Mouse (Mus musculus): ENCODE results near the gene Gm4744. TPM values are rescaled to one million over a fixed set of nuclear protein-coding genes. Genes with fewer than 3 reads are reported as not detected.
"Not testable (repeated sequence)": the region's sequence is repeated elsewhere in the genome, so short reads cannot be mapped to it uniquely, and the experiment has no call there.

The Gm4744 gene
- not detected in 2 replicates for polyA plus RNA-seq (2016; fragmentation: Nextera tagmentation; extraction: Ambion mirVana)

- Histone ChIP-seq H3K4me1 (no peaks in the 10 kb centered on the region), H3K36me3 (no peaks in the 10 kb centered on the region), H3K9me3 (no peaks in the 10 kb centered on the region), H3K27me3 (ENCODE audit: insufficient read depth, poor library complexity, severe bottlenecking) (no peaks in the 10 kb centered on the region), H3K4me3 (no peak within 1 kb of the TSS), H3K27ac (no peak within 1 kb of the TSS)
- no peak for DNase-seq (ENCODE audit: low spot score)
Measured at GRCm38 (mm10) chr6:40951770-40952169, at the start of gene Gm4744. Gene Gm4744, minus strand, starts transcription at chr6:40951870.

GRCm38 (mm10) chr6:40999379-40999778 is 47.7 kb upstream of the Gm4744 start, which contains the start of gene Gm2663:
Gene Gm2663, minus strand, starts transcription at chr6:40999479.
- not testable (repeated sequence) for H3K27me3 ChIP-seq (ENCODE audit: insufficient read depth, poor library complexity, severe bottlenecking); H3K4me3 ChIP-seq; H3K36me3 ChIP-seq; H3K27ac ChIP-seq; H3K9me3 ChIP-seq; H3K4me1 ChIP-seq; DNase-seq (ENCODE audit: low spot score)

- H3K27ac ChIP-seq; H3K4me1 ChIP-seq; H3K36me3 ChIP-seq; H3K4me3 ChIP-seq; H3K27me3 ChIP-seq (ENCODE audit: insufficient read depth, poor library complexity, severe bottlenecking); H3K9me3 ChIP-seq; DNase-seq (ENCODE audit: low spot score): not testable (repeated sequence)
- WGBS: 80% methylated on average over 2 of the region's 2 CpGs
Measured at GRCm38 (mm10) chr6:40964454-40964853, 12.8 kb upstream of the Gm4744 start, which contains the start of gene 1810009J06Rik. Gene 1810009J06Rik, plus strand, starts transcription at chr6:40964754.

DNA sequence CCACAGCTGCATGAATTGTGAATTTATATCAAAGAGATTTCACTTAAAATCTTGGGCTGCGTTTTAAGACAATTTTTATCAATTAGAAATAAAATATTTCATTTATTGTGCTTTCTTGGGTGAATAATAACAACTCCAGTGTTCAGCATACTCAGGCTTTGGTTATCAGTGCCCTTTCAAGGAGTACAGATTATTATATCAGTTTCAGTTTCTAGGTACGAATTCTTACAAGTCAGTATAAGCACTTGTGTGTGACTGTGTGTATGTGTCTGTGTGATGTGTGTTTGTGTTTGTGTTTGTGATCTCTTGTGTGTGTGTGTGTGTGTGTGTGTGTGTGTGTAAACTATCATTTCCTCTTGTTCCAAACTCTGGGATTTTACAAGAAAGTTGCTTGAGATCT is 2.0 kb upstream of the Gm4744 start:
- Histone ChIP-seq H3K4me3 (no peak overlapping the region), H3K9me3 (no peaks in the 10 kb centered on the region), H3K4me1 (no peaks in the 10 kb centered on the region), H3K27ac (no peak overlapping the region), H3K27me3 (ENCODE audit: insufficient read depth, poor library complexity, severe bottlenecking) (no peaks in the 10 kb centered on the region), H3K36me3 (no peaks in the 10 kb centered on the region)
- DNase-seq (ENCODE audit: low spot score): no peak
- WGBS: 48% methylated on average over 2 of the region's 2 CpGs

GRCm38 (mm10) chr6:40940457-40940856 is 11.2 kb downstream of the Gm4744 start, which contains the start of gene 1700074P13Rik:
Gene 1700074P13Rik, minus strand, starts transcription at chr6:40940557.
- no peaks in the 10 kb centered on the region for H3K36me3 ChIP-seq
- no peaks in the 10 kb centered on the region for H3K27me3 ChIP-seq (ENCODE audit: insufficient read depth, poor library complexity, severe bottlenecking)
- no peak within 1 kb of the TSS for H3K4me3 ChIP-seq
- H3K4me1 ChIP-seq: no peaks in the 10 kb centered on the region
- no peak within 1 kb of the TSS for H3K27ac ChIP-seq
- DNase-seq (ENCODE audit: low spot score): no peak
- H3K9me3 ChIP-seq: no peaks in the 10 kb centered on the region
- 90% methylated on average over 10 of the region's 10 CpGs for WGBS

- 81% methylated on average over 4 of the region's 4 CpGs for WGBS
- H3K4me1 ChIP-seq: no peaks in the 10 kb centered on the region
- no peaks in the 10 kb centered on the region for H3K9me3 ChIP-seq
- H3K4me3 ChIP-seq: no peak overlapping the region
- no peaks in the 10 kb centered on the region for H3K27me3 ChIP-seq (ENCODE audit: insufficient read depth, poor library complexity, severe bottlenecking)
- no peaks in the 10 kb centered on the region for H3K36me3 ChIP-seq
- no peak overlapping the region for H3K27ac ChIP-seq
- no peak for DNase-seq (ENCODE audit: low spot score)
Measured at GRCm38 (mm10) chr6:40919954-40920353, 31.7 kb downstream of the Gm4744 start.

DNA sequence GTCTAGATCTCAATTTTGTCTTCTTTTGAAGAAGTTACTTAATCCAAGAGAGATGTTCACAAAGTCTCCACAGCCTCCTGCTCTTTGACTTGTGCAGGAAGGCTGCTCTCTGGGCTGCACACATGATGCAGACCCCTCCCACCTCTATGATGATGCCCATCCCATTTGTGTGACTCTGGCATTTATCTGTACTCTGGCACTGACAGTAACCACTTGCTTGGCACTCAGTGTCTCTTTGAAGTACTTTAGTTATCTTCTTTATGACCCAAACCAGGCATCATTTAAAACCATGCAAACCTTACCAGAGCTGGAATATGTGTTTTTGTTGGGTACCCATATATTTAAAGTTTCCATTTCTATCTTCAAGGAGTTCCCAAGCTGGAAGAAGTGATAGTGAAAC is 51.4 kb downstream of the Gm4744 start, which contains the start of gene Prss58:
Gene Prss58, minus strand, starts transcription at position 101 of the 400 bp plus-strand sequence.
- DNase-seq (ENCODE audit: low spot score): no peak
- H3K9me3 ChIP-seq: no peaks in the 10 kb centered on the region

More for the DNA sequence above, 51.4 kb downstream of the Gm4744 start, which contains the start of gene Prss58:
- Histone ChIP-seq H3K27ac (no peak within 1 kb of the TSS), H3K4me1 (no peaks in the 10 kb centered on the region), H3K27me3 (ENCODE audit: insufficient read depth, poor library complexity, severe bottlenecking) (no peaks in the 10 kb centered on the region), H3K4me3 (no peak within 1 kb of the TSS), H3K36me3 (no peaks in the 10 kb centered on the region)

Other genes starting within 250 kb of the Gm4744 start
- gene Moxd2, start 64.4 kb downstream of the Gm4744 start, polyA plus RNA-seq (2016; fragmentation: Nextera tagmentation; extraction: Ambion mirVana): not detected in 2 replicates
- not detected in 2 replicates for gene Prss58, start 51.5 kb downstream of the Gm4744 start, polyA plus RNA-seq (2016; fragmentation: Nextera tagmentation; extraction: Ambion mirVana)
- gene 1700074P13Rik, start 11.3 kb downstream of the Gm4744 start, polyA plus RNA-seq (2016; fragmentation: Nextera tagmentation; extraction: Ambion mirVana): not detected in 2 replicates
- gene 1810009J06Rik, start 12.9 kb upstream of the Gm4744 start, polyA plus RNA-seq (2016; fragmentation: Nextera tagmentation; extraction: Ambion mirVana): 0.16 TPM in 1 of 2 replicates, not detected in the other
- gene Gm2663, start 47.6 kb upstream of the Gm4744 start, polyA plus RNA-seq (2016; fragmentation: Nextera tagmentation; extraction: Ambion mirVana): not detected in 2 replicates
- not detected in 2 replicates for gene 2210010C04Rik, start 83.6 kb upstream of the Gm4744 start, polyA plus RNA-seq (2016; fragmentation: Nextera tagmentation; extraction: Ambion mirVana)